In the genomic region with DNA sequence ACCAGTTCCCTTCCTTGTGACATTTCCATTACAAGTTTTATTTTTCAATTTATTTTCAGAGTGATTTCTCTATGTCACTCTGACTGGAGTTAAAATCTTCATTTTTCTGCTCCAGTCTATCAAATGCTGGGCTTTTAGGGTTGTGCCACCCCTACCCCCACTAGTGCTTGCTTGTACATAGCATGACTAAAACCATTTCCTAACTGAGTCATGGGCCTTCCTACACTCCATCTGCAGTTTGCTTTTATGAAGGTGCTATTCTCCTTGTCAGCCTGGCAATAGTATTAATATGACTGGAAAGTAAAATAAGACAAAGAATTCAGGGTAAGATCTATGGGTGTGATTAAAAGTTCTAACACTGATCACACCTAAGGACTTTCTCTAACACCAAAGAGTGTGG, we compare ENCODE assay signal across 17 mouse cellular contexts.
"Had no signal": no experiment of that assay in that cellular context is flagged by ENCODE, and none has a peak within 500 bp of the region (broad histone marks: within the 10 kb centered on the region; RNA-seq: fewer than 3 reads in every experiment).

No protein-coding gene starts in this region.

- H3K9me3 ChIP-seq: limb, embryonic 12.5 days; liver, embryonic 13.5 days; midbrain, embryonic 12.5 days; neural tube, embryonic 13.5 days had no signal

- H3K4me2 ChIP-seq: limb, embryonic 12.5 days; liver, embryonic 13.5 days; midbrain, embryonic 12.5 days; neural tube, embryonic 13.5 days had no signal

- H3K36me3 ChIP-seq: limb, embryonic 12.5 days; liver, embryonic 13.5 days; midbrain, embryonic 12.5 days; neural tube, embryonic 13.5 days had no signal

- DNase-seq: kidney, adult 8-10 months; kidney, postnatal 25 days; liver; liver, embryonic 13.5 days; lung, adult 18-20 months; retina, postnatal 1 day; right cerebral cortex, postnatal 4 days; spleen, adult 18-20 months; thymus, adult 2 months; thymus, postnatal 25 days had no signal

- H3K27me3 ChIP-seq: limb, embryonic 12.5 days; liver, embryonic 13.5 days; midbrain, embryonic 12.5 days; neural tube, embryonic 13.5 days had no signal

- H3K27ac ChIP-seq: limb, embryonic 12.5 days; liver, embryonic 13.5 days; midbrain, embryonic 12.5 days; neural tube, embryonic 13.5 days had no signal

- H3K9ac ChIP-seq: limb, embryonic 12.5 days; liver, embryonic 13.5 days; midbrain, embryonic 12.5 days; neural tube, embryonic 13.5 days had no signal

- H3K4me1 ChIP-seq: limb, embryonic 12.5 days; liver, embryonic 13.5 days; midbrain, embryonic 12.5 days; neural tube, embryonic 13.5 days had no signal

- ATAC-seq: hindbrain, embryonic 16.5 days; inflammation-experienced regulatory T-cells, adult 6 months; intestine, postnatal 0 days; midbrain, embryonic 16.5 days had no signal

- H3K4me3 ChIP-seq: limb, embryonic 12.5 days; liver, embryonic 13.5 days; midbrain, embryonic 12.5 days; neural tube, embryonic 13.5 days had no signal
